Mouse (Mus musculus) cerebellum, postnatal 4 days (tissue): ENCODE data around the gene Ankrd34b.
A peak's percentile ranks its signal among the peaks of the same experiment; 100 is the strongest.

Experiments used
- DNase-seq, 2 experiments: peaks; one replicate each; pipeline ENCODE4 v3.0.0; 2022; ENCODE audit warnings: low spot score in 2 of 2, mixed read lengths in 1 of 2

Gene Ankrd34b

DNA sequence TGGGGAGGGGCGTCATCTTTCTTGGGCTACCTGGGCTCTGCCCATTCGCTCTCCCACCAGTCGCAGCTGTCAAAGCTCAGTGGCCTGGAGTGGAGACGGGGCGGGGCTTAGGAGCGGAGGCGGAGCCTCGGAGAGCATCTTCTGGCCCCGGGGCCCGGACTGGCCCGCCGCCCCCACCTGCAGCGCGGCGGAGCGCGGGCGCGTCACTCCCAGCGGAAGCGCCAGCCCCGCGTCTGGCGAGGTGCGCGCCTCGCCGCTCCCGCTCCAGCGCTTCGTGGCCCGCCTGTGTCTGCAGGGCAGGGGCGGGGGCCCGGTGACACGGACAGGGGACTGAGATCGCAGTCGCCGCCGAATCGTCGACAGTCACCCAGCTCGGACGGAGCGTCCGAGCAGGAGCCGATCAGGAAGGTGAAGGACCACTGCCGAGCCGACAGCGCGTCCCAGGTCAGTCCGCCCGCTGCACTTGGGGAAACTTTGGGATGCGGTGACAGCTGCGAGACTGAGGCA, at the start of gene Ankrd34b:
TSS of gene Ankrd34b (plus strand) at position 139 of the 507 bp plus-strand sequence.
- peak in 1 of 2 experiments; percentile 66 for DNase-seq

DNA sequence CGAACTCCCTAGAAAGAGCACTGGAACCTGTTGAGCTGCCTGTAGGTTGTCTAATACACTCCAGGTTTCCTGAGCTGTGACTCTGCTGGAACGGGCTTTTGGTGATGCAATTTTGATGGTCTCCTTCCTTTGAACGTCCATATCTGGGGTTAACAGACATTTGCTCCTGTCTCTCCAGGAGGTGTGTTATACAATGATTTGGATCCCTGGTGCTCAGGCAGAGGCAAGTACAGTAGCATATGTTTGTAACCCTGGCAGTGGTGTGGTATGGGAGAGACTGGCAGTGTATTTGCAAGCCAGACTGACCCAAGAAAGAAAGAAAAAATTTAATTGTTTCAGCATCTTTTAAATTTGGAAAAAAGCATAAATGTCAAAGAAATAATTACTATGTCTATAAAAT, 38.3 kb upstream of the Ankrd34b start:
- no peak for DNase-seq

DNA sequence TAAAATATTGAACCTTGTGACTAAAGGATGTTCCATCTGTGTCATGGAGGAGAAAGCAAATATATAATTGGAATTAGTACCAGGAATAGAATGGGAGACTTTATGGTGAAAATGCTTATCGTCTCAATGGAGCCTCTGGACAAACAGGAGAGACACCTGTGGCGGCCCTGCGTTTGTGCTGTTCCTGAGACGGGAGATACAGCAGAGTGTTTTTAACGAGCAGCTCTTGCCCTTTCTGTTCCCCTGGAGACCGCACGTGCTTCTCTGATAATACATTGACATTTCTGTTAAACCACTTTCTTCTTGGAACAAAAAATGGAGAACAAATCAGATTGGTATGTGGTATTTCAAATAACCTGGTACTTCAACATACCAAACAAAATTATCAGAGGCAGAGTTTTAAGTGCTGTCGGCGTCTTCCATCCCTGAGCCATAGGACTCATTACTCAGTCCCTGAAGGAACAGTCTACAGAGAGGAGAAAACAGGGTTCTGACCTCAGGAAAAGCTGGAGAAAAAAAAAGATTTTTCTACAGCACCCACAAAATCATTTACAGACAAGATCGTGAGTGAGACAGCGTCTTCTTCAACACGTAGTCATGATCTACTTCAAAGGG, 32.5 kb upstream of the Ankrd34b start:
- DNase-seq = no peak

DNA sequence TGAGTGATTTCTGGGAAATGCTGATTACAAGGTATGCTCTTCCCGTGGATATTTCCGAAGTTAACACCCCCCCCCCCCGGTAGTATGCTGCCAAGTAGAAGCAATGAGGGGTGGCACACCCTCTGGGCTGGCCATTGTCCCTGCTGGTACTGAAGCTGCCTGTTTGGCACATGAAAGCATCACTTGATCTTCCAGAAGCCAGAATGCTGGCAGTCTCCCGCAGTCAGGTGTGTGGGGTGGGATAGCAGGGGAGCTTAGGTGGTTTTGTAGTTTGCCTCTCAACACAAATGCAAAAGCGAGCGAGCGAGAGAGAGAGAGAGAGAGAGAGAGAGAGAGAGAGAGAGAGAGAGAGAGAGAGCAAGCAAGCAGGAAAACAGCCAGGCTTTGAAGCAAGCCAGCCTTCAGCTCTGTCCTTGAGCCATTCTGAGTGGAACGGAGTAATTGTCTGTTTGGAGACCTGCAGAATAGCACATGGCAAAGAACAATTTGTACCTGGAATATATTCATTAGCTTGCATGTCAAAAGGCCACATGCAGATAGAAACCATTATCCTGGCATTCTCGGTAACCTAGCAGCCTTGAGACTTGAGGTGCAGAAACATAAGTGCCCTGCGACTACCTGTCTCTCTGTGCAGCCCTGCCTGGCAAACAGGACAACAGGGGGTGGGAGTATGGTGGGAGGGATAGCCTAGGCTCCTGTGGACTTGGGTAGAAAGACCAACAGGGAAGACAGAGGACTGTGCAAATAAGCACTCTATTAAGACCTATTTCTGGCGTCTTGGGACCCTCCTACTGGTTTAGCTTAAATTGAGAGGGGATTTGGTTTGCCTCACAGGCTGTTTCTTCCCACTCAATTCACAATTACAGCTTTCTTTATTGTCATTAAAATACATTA, 27.0 kb upstream of the Ankrd34b start:
- DNase-seq = no peak

DNA sequence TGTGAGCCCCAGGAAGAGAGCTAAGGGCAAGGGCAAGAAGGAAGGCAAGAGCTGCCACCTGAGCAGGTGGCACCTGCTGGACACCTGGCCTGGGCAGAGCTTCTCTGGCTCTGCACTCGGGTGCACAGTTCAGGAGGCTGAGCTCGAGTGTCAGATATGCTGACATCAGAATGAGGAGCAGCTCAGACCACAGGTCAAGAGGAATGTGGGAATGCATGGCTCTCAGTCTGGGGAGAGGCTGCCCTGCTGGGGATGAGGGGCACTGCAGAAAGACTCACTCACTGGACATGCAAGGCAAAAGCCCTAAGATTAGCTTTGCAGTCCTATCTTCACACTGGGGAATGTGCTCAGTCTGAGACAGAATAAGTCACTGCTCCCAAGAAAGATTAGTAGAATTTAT, 23.6 kb upstream of the Ankrd34b start:
- no peak for DNase-seq

DNA sequence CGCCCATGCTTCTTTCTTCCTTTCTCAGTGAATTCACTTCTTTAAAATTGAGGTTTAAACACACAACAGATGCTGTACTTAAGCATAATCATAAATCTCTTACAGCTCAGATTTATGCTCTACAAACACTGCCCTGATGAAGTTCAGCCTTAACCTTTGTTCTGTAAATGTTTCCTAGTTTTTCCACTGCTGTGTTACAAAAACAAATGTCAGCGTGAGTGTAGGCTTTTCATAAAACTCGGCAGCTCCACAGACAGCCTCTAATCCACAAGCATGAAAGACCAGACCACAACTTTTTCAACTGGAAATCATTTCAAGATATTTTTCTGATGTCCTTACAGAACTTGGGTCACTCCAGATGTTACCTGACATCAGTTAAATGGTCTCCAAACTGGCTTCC, 22.2 kb upstream of the Ankrd34b start:
- DNase-seq = no peak

DNA sequence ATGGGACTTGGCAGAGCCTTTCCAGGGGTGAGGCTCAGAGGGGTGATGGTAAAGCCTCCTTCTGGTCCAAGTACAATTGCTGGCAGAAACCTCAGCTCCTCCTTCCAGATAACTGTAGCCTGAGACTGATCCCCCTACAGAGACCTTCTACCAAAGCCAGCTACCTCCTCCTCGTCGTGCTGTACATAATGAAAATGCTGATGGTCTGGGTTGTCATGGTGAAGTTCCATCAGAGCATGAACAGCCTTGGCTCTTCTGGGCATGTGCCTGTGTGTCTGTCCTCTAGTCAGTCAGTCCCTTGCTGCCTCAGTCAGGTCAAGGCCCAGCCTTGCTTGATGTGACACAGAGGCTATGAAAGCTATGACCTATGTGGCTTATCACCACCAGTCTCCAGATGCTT, 15.2 kb upstream of the Ankrd34b start:
- no peak for DNase-seq

DNA sequence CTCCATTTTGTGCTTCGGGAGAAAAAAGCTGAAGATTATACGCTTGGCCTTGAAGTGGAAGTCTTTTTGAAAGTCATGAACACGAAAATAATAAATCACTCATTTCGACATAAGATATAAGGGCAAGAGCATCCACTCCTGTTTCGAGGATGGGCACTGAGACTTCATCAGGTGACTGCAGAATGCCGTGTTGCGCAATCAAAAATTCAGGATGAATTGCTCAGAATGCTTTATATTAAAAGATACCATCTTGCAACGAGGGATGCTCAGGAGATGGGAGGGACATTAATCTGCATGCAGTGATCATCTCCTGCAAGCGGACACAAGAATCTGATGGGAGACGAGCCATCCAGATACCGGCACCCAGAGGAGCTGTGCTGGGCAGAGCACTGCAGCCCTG, 6.1 kb upstream of the Ankrd34b start:
- DNase-seq = no peak

DNA sequence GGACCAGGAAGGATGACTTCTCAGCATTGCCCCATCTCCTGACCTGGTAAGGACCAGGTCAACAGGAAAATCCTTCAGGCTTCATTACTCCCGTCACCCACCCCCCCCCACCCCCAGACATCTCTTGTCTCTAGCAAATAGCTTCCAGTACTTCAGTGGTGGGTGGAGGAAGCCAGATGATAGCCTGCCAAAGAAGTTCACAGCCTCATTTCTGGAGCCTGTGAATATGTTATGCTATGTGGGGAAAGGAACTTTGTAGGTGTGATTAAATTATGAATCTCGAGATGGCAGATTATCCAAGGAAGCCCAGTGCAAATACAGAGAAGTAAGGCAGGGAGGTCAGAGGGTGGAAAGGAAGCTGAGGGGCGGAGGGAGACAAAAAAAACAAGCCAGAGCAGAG, 2.0 kb upstream of the Ankrd34b start:
- DNase-seq = no peak

DNA sequence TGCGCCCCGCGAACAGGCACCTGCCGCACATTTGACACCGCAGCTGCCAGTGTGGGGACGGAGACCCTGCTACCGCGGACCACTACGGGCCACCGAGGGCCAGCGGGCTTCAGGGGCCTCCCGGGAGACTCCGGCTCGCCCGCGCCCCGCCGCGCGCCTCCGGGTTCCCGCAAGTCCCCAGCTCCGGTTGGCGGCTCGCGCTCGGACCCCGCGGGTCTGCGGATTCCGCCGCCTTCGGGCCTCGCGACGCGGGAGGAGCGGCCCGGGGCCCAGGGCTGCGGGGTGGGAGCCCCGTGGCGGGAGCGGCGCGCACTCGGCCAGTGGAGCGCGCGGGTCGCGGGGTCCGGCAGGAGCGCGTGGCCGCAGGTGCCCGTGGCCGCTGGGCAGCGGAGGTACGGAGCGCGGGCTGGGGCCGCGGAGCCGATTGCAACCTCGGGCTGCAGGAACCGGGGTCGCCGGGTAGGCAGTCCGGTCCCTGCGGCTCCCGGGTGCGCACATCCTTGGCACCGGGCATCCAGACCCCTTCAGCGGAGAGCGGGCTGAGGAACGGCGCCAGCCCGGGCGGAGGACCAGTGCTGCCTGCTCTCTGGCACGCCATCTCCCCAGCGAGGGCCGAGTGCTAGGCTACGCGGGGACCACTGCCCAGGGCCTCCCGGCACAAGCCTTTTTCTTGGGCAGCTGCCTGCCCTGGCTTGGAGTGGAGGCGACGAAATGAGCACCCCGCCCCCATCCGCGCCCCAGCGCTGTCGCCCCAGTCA, 777 bp downstream of the Ankrd34b start:
- DNase-seq = peak in 1 of 2 experiments; percentile 53

DNA sequence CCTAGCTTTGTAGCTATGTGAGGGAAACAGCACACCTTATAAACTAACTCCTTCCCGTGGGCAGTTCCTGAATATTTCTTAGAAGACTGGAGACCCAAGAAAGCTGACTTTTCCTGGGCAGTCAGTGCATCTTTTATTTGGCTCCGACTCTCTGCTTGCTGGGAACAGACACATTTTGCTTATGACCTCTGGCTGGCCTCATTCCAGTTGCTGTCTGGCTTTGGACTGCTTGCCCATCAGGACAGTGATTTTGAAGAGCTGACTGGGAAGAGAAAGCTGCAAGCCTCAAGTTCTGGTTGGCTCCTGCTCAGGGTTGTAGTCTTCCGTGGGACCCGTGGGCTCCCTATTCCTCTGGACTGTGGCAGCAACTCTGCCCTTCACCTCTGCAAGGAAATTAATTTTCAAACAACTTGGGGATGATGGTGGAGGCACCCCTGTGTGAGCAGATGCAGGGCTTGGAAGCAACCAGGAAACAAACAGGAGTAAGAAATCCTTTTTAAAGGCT, 1.7 kb downstream of the Ankrd34b start:
- DNase-seq = peak in 1 of 2 experiments; percentile 17

DNA sequence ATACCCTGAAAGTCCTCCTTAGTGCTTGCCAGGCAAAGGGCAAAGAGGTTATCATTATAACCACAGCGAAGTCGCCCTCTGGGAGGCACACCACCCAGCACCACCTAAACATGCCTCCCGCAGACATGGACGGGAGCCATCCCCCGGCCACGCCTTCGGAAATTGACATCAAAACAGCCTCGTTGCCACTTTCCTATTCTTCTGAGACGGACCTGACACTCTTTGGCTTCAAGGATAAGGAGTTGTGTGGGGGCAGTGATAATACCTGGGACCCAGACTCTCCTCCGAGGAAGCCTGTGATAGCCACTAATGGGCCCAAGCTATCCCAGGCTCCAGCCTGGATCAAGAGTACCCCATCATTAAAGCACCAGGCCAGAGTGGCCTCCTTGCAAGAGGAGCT, 13.0 kb downstream of the Ankrd34b start:
- DNase-seq = no peak

DNA sequence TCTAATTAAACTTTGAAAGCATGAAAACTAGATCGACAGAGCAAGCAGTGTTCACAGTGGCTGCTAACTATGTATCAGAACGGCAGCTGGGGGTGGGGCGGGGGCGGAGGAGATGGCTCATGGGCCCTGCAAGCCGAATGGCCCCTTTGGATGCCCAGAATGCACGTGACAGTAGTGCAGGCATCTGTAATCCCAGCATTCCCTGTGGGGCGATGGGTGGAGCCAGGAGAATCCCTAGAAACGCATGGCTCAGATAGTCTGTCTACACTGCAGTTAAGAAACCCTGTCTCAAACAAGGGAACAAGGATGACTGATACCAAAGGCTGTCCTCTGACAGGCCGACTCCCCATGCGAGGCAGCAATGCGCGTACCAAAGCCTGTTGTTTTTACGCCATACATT, 14.6 kb downstream of the Ankrd34b start:
- DNase-seq = no peak

DNA sequence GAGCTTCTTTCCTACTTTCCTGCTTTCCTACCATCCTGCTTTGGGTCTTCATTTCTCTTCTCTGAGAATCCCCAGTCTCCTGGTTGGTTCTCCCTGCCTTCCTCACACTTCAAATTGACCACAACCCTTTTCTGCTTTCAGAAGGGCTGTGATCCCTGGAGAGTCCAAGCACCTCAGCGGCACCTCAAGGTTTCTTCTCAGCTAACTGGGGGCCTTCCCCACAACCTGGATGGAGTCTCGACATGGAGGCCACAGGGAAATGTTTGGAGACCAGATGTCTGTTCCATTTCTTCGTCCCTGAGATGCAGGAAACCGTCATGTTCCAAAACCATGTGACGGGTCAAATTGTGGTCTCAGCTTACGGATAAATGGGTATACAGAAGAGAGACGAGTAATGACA, 21.2 kb downstream of the Ankrd34b start:
- no peak for DNase-seq

DNA sequence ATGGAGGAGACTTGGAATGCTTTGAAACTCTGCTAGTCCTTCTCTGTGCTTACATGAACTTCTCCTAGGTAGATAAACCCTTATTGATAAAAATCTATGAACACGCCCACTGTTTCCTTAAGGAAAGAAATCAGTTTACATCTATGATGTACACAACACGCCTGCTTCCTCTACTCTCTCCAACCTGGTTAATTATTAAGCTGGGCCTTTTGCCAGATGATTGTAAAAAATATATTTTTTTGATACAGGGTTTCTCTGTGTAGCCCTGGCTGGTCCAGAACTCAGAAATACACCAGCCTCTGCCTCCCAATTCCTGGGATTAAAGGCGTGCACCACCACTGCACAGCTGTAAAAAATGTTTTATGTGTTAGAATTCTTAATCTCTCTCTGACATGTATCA, 39.0 kb downstream of the Ankrd34b start:
- DNase-seq = no peak

DNA sequence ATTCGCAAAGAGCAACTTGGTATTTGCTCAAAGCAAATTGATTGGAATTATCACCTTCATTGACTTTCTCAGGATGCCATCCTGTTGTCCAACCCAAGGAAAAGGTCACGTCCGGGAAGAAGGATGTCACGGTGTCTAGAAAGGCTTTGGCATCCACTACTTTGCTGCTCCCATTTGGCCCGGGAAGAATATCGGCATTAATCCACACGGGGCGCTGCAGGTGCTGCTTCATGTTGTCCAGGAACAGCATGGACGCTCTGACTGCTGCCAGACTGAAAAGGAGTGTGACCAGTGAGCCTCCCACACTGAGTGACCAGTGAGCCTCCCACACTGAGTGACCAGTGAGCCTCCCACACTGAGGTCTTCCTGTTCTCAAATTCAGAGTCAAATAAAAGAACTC, 42.2 kb downstream of the Ankrd34b start:
- no peak for DNase-seq

DNA sequence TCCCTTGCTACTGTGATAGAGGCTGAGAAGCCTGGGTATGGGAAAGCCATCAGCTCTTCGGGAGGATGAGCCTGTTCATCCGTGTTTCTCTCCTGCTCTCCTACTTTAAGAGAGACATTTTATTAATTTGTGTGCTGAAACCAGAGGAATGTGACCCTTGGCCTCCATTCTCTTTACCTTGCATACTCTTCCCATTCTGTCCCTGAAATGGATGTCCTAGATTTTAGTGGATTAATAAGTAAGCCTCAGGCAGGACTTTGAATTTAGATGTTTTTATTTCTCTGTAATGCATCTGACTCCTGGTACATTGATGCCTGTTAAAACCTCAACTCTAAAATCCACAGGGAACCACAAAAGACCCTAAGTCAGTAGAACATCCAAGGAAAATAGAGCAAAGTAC, 43.7 kb downstream of the Ankrd34b start:
- DNase-seq = no peak

DNA sequence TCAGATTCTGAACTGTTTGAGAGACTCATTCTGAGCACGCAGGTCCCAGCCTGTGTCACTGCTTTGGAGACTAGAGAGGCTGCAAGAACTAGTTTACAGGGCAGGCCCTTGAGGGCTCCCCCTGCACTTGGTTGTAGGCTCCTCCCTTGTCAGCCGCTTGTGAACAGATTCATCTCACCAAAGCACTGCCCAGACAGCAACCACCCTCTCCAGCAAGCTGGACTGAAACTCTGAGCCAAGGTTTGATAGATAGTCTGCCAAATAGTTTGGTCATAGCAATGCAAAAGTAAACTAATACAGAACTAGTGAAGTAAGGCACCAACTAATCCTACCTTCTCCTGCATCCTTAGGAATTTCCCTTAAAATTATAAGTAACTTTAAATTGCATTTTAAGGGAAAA, 44.5 kb downstream of the Ankrd34b start:
- DNase-seq = no peak

DNA sequence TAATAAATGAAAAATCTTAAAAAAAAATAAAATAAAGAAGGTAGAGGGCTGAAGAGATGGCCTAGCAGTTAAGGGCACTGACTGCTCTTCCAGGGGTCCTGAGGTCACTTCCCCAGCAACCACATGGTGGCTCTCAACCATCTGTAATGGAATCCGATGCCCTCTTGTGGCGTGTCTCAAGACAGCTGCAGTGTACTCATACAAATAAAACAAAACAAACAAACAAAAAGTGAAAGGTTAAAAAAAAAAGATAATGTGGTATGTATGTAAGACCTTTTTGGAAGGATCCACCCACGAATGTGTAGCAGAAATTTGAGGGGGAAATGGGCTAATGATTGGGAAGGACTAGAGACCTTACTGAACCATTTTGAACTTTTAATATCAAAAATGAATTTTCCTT, 57.7 kb downstream of the Ankrd34b start:
- DNase-seq = peak in 1 of 2 experiments; percentile 46

DNA sequence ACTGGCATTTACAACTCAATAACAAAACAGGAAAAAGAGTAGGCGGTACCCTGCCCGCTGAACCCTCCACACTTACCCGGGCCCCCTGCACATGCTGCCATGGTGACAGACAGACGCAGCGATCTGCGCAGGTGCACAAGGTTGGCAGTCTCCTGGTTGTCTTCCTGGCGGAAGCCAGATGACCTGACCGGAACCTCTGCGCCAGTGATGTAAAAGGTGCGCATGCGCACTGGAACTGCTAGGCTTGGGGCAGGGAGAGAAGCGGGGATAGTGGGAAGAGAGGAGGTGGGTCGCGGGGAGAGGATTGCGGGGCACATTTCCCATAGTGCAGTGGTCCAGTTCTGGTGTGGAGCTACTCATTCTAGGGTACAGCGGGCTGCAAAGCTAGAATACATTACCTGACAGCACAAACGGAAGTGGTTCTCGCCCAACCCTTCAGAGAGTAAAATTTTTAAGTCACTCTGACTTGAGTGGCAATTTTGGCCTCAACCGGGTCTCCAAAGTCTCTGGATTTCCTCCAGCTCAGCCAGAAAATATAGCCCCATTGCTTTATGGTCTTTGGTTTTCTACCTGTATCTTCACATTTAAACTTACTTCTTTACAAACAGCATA, 58.3 kb downstream of the Ankrd34b start, which contains the start of gene Fam151b:
TSS of gene Fam151b (minus strand) at position 164 of the 612 bp plus-strand sequence.
- DNase-seq = peak; percentile 74 to 86

DNA sequence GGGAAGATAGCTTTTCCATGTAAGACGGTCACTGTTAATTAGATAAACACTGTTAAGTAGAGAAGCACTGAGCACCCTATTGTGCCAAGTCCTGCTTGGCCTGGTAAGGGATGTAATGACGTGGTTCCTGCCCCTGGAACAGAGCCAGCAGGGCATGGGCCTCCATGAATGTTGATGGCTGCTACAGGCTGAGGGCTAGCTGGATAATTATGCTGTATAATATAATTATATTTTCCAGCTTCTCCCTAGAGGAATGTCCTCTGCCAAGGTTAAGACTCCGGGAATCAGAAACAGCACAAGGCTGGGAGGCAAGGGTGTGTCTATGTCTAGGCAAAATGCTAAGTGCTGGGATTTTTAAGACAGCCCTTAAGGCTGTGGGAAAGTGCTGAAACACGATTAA, 65.1 kb downstream of the Ankrd34b start:
- DNase-seq = no peak
